Mouse (Mus musculus) G1E (cell line): ENCODE results near the gene Il11ra1.

ENCODE experiments used
- CTCF ChIP-seq: IDR thresholded peaks from 2 replicates; pipeline ENCODE4 v1.5.1; 2012; ENCODE audit warnings: low read depth, low read length, inconsistent platforms, mixed read lengths
- GATA1 ChIP-seq: IDR thresholded peaks from 2 replicates; pipeline ENCODE4 v1.6.1; 2012; ENCODE audit warnings: borderline replicate concordance, low read length, inconsistent platforms, mixed read lengths
- POLR2AphosphoS5 ChIP-seq: IDR thresholded peaks from 2 replicates; pipeline ENCODE4 v1.6.1; 2012; ENCODE audit warnings: low read depth, low read length, inconsistent platforms; ENCODE audit not compliant: insufficient replicate concordance
- TAL1 ChIP-seq: conservative IDR thresholded peaks from 2 replicates; pipeline ENCODE4 v1.6.1; 2012; ENCODE audit warnings: low read depth, low read length, inconsistent platforms, mixed read lengths

DNA sequence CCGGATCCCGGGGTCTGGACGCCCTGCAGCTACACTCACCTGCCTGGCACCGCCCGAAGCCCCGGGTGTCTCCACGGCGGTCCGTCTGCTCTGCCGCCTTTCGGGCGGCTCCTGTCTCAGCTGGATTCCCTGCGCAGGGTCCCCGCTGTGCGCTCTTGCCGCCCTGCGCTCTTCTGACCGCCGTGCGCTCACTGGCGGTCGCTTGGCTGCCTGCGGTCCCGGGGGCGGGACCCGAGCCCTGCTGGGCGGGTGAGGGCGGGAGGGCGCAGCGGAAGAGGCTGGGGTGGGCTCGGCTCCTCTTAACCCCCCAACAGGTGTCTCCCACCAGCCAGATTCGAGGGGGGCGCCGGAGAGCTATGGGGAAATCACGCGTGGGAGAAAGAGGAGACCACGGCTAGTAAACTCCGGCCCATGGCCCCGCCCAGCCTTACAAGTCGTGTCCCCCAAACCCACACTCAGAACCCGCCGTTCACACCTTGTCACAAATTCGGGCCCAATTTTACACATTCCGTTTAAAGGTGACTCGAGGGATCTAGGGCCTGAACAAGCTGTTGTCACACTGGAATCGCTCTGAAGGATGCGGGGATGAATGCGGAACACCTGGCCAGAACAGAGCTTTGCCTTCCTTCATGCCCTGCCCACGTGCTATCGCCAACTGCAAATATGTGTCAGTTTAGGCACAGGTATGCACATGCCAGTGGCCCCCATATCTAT lies 31.4 kb downstream of the Il11ra1 start, which contains the start of gene Arid3c:
- TF ChIP-seq GATA1 (no peak), CTCF (no peak), POLR2AphosphoS5 (no peak), TAL1 (no peak)
